Mouse (Mus musculus) midbrain, embryonic 11.5 days (tissue): ENCODE results near the gene Cog3. TPM values are rescaled to one million over a fixed set of nuclear protein-coding genes. Genes with fewer than 3 reads are reported as not detected.

Experiments used
- ATAC-seq: fragments of 200-750 bp; cut with Nextera tagmentation; 2 replicates; pipeline ENCODE4 v1.8.0; 2017; ENCODE audit warnings: moderate TSS enrichment, moderate library complexity; ENCODE audit not compliant: low FRiP score
- DNase-seq: peaks from one replicate; pipeline ENCODE4 v3.0.0; 2015; ENCODE audit warnings: low spot score; ENCODE audit errors: missing footprints
- H3K27ac ChIP-seq: fragments of 300-500 bp; sonication (generic); 2 replicates; pipeline ENCODE4 v1.5.1; 2014; ENCODE audit warnings: low read depth, low read length
- H3K27me3 ChIP-seq: fragments of 300-500 bp; sonication (generic); 2 replicates; pipeline ENCODE4 v1.6.1; 2014; ENCODE audit warnings: mild to moderate bottlenecking, low read length, moderate library complexity, mixed read lengths; ENCODE audit not compliant: control insufficient read depth, insufficient read depth
- H3K36me3 ChIP-seq: fragments of 300-500 bp; sonication (generic); 2 replicates; pipeline ENCODE4 v1.6.1; 2014; ENCODE audit warnings: mild to moderate bottlenecking, low read length, moderate library complexity, mixed read lengths; ENCODE audit not compliant: control insufficient read depth, insufficient read depth
- H3K4me1 ChIP-seq: fragments of 300-500 bp; sonication (generic); 2 replicates; pipeline ENCODE4 v1.6.1; 2014; ENCODE audit warnings: low read length; ENCODE audit not compliant: control insufficient read depth, insufficient read depth
- H3K4me2 ChIP-seq: fragments of 300-500 bp; sonication (generic); 2 replicates; pipeline ENCODE4 v1.6.1; 2014; ENCODE audit warnings: mild to moderate bottlenecking, moderate library complexity
- H3K4me3 ChIP-seq: fragments of 300-500 bp; sonication (generic); 2 replicates; pipeline ENCODE4 v1.5.1; 2014; ENCODE audit warnings: low read depth, low read length
- H3K9ac ChIP-seq: fragments of 300-500 bp; sonication (generic); 2 replicates; pipeline ENCODE4 v1.6.1; 2014; ENCODE audit warnings: low read length
- H3K9me3 ChIP-seq: fragments of 300-500 bp; sonication (generic); 2 replicates; pipeline ENCODE4 v1.6.1; 2016; ENCODE audit warnings: low read length; ENCODE audit not compliant: control insufficient read depth
- WGBS: fragments of 180-500 bp; shearing (Covaris S2); extraction: QIAGEN DNeasy Blood & Tissue Kit; methylation state at CpG from one replicate; pipeline ENCODE4 v1.1.7; 2014; 5-methylcytosine and 5-hydroxymethylcytosine counted together
- polyA plus RNA-seq: library from polyadenylated mRNA; unstranded; fragments of >200 nt; fragmentation: Nextera tagmentation; extraction: Ambion mirVana; gene quantifications from 2 replicates; pipeline ENCODE4 v1.2.1, GENCODE M21; 2014

Cog3 gene
- polyA plus RNA-seq, 1 experiment from 2014 or later = 23.3 TPM

GRCm38 (mm10) chr14:75747960-75748359 is 6.4 kb downstream of the Cog3 start:
- Histone ChIP-seq H3K4me3 (no peak overlapping the region), H3K27me3 (no peaks in the 10 kb centered on the region), H3K27ac (no peak overlapping the region), H3K4me1 (peaks cover 4% of the 10 kb centered on the region), H3K4me2 (no peak overlapping the region), H3K36me3 (no peaks in the 10 kb centered on the region), H3K9ac (no peak overlapping the region), H3K9me3 (no peaks in the 10 kb centered on the region)
- ATAC-seq (no peak), DNase-seq (peak; percentile 19)
- WGBS = 94% methylated on average over 2 of the region's 2 CpGs

- DNase-seq = peak; percentile 14
- peaks cover 2% of the 10 kb centered on the region; the same call in 1 of the 2 replicates for H3K36me3 ChIP-seq
Measured at GRCm38 (mm10) chr14:75741904-75742303, 12.4 kb downstream of the Cog3 start.

GRCm38 (mm10) chr14:75735597-75735996 is 18.7 kb downstream of the Cog3 start:
- Histone ChIP-seq H3K4me1 (no peaks in the 10 kb centered on the region), H3K4me3 (no peak overlapping the region), H3K9me3 (no peaks in the 10 kb centered on the region), H3K27ac (no peak overlapping the region), H3K9ac (no peak overlapping the region), H3K4me2 (no peak overlapping the region), H3K36me3 (peaks cover 16% of the 10 kb centered on the region), H3K27me3 (no peaks in the 10 kb centered on the region)
- ATAC-seq (no peak), DNase-seq (no peak)
- WGBS = 96% methylated on average over 3 of the region's 3 CpGs

More at GRCm38 (mm10) chr14:75741904-75742303, 12.4 kb downstream of the Cog3 start:
- H3K4me3 ChIP-seq = no peak overlapping the region
- no peak for ATAC-seq
- no peaks in the 10 kb centered on the region for H3K27me3 ChIP-seq
- H3K9ac ChIP-seq = no peak overlapping the region
- H3K4me1 ChIP-seq = no peaks in the 10 kb centered on the region
- H3K27ac ChIP-seq = no peak overlapping the region
- WGBS = 90% methylated on average over 3 of the region's 3 CpGs
- no peaks in the 10 kb centered on the region for H3K9me3 ChIP-seq
- H3K4me2 ChIP-seq = no peak overlapping the region

GRCm38 (mm10) chr14:75732631-75733030 is 21.7 kb downstream of the Cog3 start:
- 88% methylated on average over 7 of the region's 7 CpGs for WGBS
- Histone ChIP-seq H3K27ac (no peak overlapping the region), H3K9ac (no peak overlapping the region), H3K9me3 (no peaks in the 10 kb centered on the region), H3K4me1 (no peaks in the 10 kb centered on the region), H3K4me3 (no peak overlapping the region), H3K4me2 (no peak overlapping the region), H3K27me3 (no peaks in the 10 kb centered on the region), H3K36me3 (peaks cover 20% of the 10 kb centered on the region)
- ATAC-seq (no peak), DNase-seq (peak; percentile 60)

GRCm38 (mm10) chr14:75731361-75731760 is 23.0 kb downstream of the Cog3 start:
- Histone ChIP-seq H3K27ac (no peak overlapping the region), H3K27me3 (no peaks in the 10 kb centered on the region), H3K36me3 (peaks cover 20% of the 10 kb centered on the region), H3K9me3 (no peaks in the 10 kb centered on the region), H3K4me3 (no peak overlapping the region), H3K4me2 (no peak overlapping the region), H3K9ac (no peak overlapping the region), H3K4me1 (no peaks in the 10 kb centered on the region)
- 89% methylated on average over 2 of the region's 2 CpGs for WGBS
- DNase-seq (peak; percentile 37), ATAC-seq (no peak)

- no peak overlapping the region for H3K4me3 ChIP-seq
- no peaks in the 10 kb centered on the region for H3K9me3 ChIP-seq
- 94% methylated on average over 5 of the region's 5 CpGs for WGBS
- H3K27ac ChIP-seq = no peak overlapping the region
- no peak for ATAC-seq
- H3K4me2 ChIP-seq = no peak overlapping the region
- no peaks in the 10 kb centered on the region for H3K4me1 ChIP-seq
- peaks cover 18% of the 10 kb centered on the region for H3K36me3 ChIP-seq
- no peak overlapping the region for H3K9ac ChIP-seq
- H3K27me3 ChIP-seq = no peaks in the 10 kb centered on the region
- peak; percentile 37 for DNase-seq
Measured at GRCm38 (mm10) chr14:75728111-75728510, 26.2 kb downstream of the Cog3 start.

GRCm38 (mm10) chr14:75727046-75727445 is 27.3 kb downstream of the Cog3 start:
- H3K27me3 ChIP-seq = no peaks in the 10 kb centered on the region
- H3K4me1 ChIP-seq = no peaks in the 10 kb centered on the region
- H3K9me3 ChIP-seq = no peaks in the 10 kb centered on the region
- no peak overlapping the region for H3K9ac ChIP-seq
- ATAC-seq (no peak), DNase-seq (peak; percentile 64)
- no peak overlapping the region for H3K27ac ChIP-seq
- H3K36me3 ChIP-seq = peaks cover 14% of the 10 kb centered on the region
- H3K4me3 ChIP-seq = no peak overlapping the region
- WGBS = 78% methylated on average over 4 of the region's 4 CpGs
- H3K4me2 ChIP-seq = no peak overlapping the region

GRCm38 (mm10) chr14:75722816-75723215 is 31.5 kb downstream of the Cog3 start:
- no peaks in the 10 kb centered on the region for H3K9me3 ChIP-seq
- H3K4me3 ChIP-seq = no peak overlapping the region
- no peak overlapping the region for H3K27ac ChIP-seq
- no peaks in the 10 kb centered on the region for H3K27me3 ChIP-seq
- DNase-seq = peak; percentile 60
- no peaks in the 10 kb centered on the region for H3K4me1 ChIP-seq
- H3K4me2 ChIP-seq = no peak overlapping the region
- H3K9ac ChIP-seq = no peak overlapping the region
- ATAC-seq = no peak
- peaks cover 8% of the 10 kb centered on the region for H3K36me3 ChIP-seq
- WGBS = 100% methylated on average over 2 of the region's 2 CpGs

GRCm38 (mm10) chr14:75721977-75722563 is 32.2 kb downstream of the Cog3 start:
- WGBS = 63% methylated on average over 12 of the region's 12 CpGs
- H3K36me3 ChIP-seq = peaks cover 4% of the 10 kb centered on the region
- H3K9me3 ChIP-seq = no peaks in the 10 kb centered on the region
- DNase-seq = peak; percentile 93
- no peaks in the 10 kb centered on the region for H3K4me1 ChIP-seq
- no peaks in the 10 kb centered on the region for H3K27me3 ChIP-seq
- no peak for ATAC-seq
- no peak overlapping the region for H3K4me3 ChIP-seq
- H3K4me2 ChIP-seq = no peak overlapping the region
- H3K9ac ChIP-seq = no peak overlapping the region
- H3K27ac ChIP-seq = no peak overlapping the region
